Mouse (Mus musculus) limb, embryonic 14.5 days (tissue): ENCODE measurements around the gene Chm. TPM values are rescaled to one million over a fixed set of nuclear protein-coding genes. Genes with fewer than 3 reads are reported as not detected.

Experiments used
- ATAC-seq: fragments of 200-750 bp; cut with Nextera tagmentation; 2 replicates; pipeline ENCODE4 v1.8.0; 2017; ENCODE audit warnings: low read depth, moderate number of reproducible peaks, moderate TSS enrichment; ENCODE audit not compliant: low FRiP score
- DNase-seq: peaks from one replicate; pipeline ENCODE4 v3.0.0-alpha.2; 2015; ENCODE audit warnings: low spot score
- H3K27ac ChIP-seq: fragments of 300-500 bp; sonication (generic); replicated peaks from 2 replicates; pipeline ENCODE4 v1.5.1; 2014; ENCODE audit warnings: low read depth, mild to moderate bottlenecking, low read length, moderate library complexity, mixed read lengths
- H3K27me3 ChIP-seq: fragments of 300-500 bp; sonication (generic); 2 replicates; pipeline ENCODE4 v1.6.1; 2014; ENCODE audit warnings: low read length, mixed read lengths; ENCODE audit not compliant: control insufficient read depth, insufficient read depth
- H3K36me3 ChIP-seq: fragments of 300-500 bp; sonication (generic); 2 replicates; pipeline ENCODE4 v1.6.1; 2014; ENCODE audit warnings: mild to moderate bottlenecking, low read length, moderate library complexity, mixed read lengths; ENCODE audit not compliant: control insufficient read depth, insufficient read depth
- H3K4me1 ChIP-seq: fragments of 300-500 bp; sonication (generic); 2 replicates; pipeline ENCODE4 v1.6.1; 2014; ENCODE audit warnings: antibody characterized with exemption, low read length, mixed read lengths; ENCODE audit not compliant: control insufficient read depth, insufficient read depth
- H3K4me2 ChIP-seq: fragments of 300-500 bp; sonication (generic); replicated peaks from 2 replicates; pipeline ENCODE4 v1.6.1; 2014; ENCODE audit warnings: low read depth, mild to moderate bottlenecking, low read length, moderate library complexity; ENCODE audit not compliant: severe bottlenecking
- H3K4me3 ChIP-seq: fragments of 300-500 bp; sonication (generic); replicated peaks from 2 replicates; pipeline ENCODE4 v1.5.1; 2014; ENCODE audit warnings: low read length
- H3K9ac ChIP-seq: fragments of 300-500 bp; sonication (generic); 2 replicates; pipeline ENCODE4 v1.6.1; 2014; ENCODE audit warnings: mild to moderate bottlenecking, low read depth, low read length, moderate library complexity; ENCODE audit not compliant: severe bottlenecking
- H3K9me3 ChIP-seq: fragments of 300-500 bp; sonication (generic); 2 replicates; pipeline ENCODE4 v1.6.1; 2016; ENCODE audit warnings: low read length; ENCODE audit not compliant: control insufficient read depth
- POLR2A ChIP-seq: fragments of 200-500 bp; IDR thresholded peaks from 2 replicates; pipeline ENCODE4 v1.8.0; 2012; ENCODE audit warnings: inconsistent platforms, mild to moderate bottlenecking, moderate library complexity, borderline replicate concordance; ENCODE audit not compliant: insufficient read depth, insufficient read length; ENCODE audit errors: extremely low read depth
- WGBS: fragments of 180-500 bp; shearing (Covaris S2); extraction: QIAGEN DNeasy Blood & Tissue Kit; methylation state at CpG from one replicate; pipeline ENCODE4 v1.1.7; 2014; 5-methylcytosine and 5-hydroxymethylcytosine counted together
- microRNA counts: library from miRNA; unstranded; fragments of <30 nt; microRNA quantifications from one replicate; lab custom pipeline; 2016
- microRNA-seq: library from miRNA; unstranded; fragments of <30 nt; microRNA quantifications from one replicate; pipeline ENCODE4, GENCODE M21; 2016
- polyA plus RNA-seq, 2 experiments: library from polyadenylated mRNA; depleted of rRNA in 1 of 2; stranded (reverse) in 1 of 2; unstranded in 1 of 2; fragments of >200 nt; fragmentation: Nextera tagmentation in 1 of 2; extraction: Ambion mirVana in 1 of 2; gene quantifications; 2 replicates each; pipeline versions ENCODE4 v1.2.1 to v1.2.3; 2012 to 2014

Gene Chm
- polyA plus RNA-seq, 2 experiments: 8.4 to 15.5 TPM

GRCm38 (mm10) chrX:113002192-113002591 lies 183.1 kb downstream of the Chm start:
- Histone ChIP-seq H3K27me3 (no peaks in the 10 kb centered on the region), H3K9ac (no peak overlapping the region), H3K27ac (no peak overlapping the region), H3K9me3 (no peaks in the 10 kb centered on the region), H3K36me3 (no peaks in the 10 kb centered on the region), H3K4me3 (no peak overlapping the region), H3K4me2 (no peak overlapping the region), H3K4me1 (no peaks in the 10 kb centered on the region)
- no peak for DNase-seq
- no peak for ATAC-seq
- WGBS: 67% methylated on average over 3 of the region's 3 CpGs
- no peak for TF ChIP-seq POLR2A

MicroRNAs within 50 kb of the gene (microRNA counts, 519-probe panel; counts per million panel counts)
- microRNA mmu-miR-361 (lab: Ali Mortazavi, UCI): 3,056 counts per million, percentile 57 among the panel's probes with 10 or more counts

Small RNAs within 50 kb of the gene (microRNA-seq; reads per million reads assigned to microRNA genes)
- gene Mir361: 2,469 reads per million, percentile 81 among the genes with 10 or more reads in this experiment

Other genes with a start within 250 kb of the Chm start
- gene Dach2, start 112.0 kb upstream of the Chm start, polyA plus RNA-seq (2012; rRNA removed): 1.2 and 1.5 TPM in 2 replicates
- 2.6 and 4.5 TPM in 2 replicates for gene Dach2, start 112.0 kb upstream of the Chm start, polyA plus RNA-seq (2014; fragmentation: Nextera tagmentation; extraction: Ambion mirVana)